Mouse (Mus musculus) hindbrain, embryonic 11.5 days (tissue): ENCODE measurements at regions not wholly inside any gene's neighbourhood (a gene's known extent, or its start where the extent isn't known, plus 50 kb on each side); places are given as distances from the start of the nearest gene placed in this dataset.

Experiments used
- ATAC-seq: fragments of 200-750 bp; cut with Nextera tagmentation; 2 replicates; pipeline ENCODE4 v1.8.0; 2017; ENCODE audit warnings: mild to moderate bottlenecking, moderate TSS enrichment, moderate library complexity; ENCODE audit not compliant: low FRiP score
- DNase-seq: peaks from one replicate; pipeline ENCODE4 v3.0.0-alpha.2; 2015; ENCODE audit warnings: low spot score
- H3K27ac ChIP-seq: fragments of 300-500 bp; sonication (generic); 2 replicates; pipeline ENCODE4 v1.5.1; 2014; ENCODE audit warnings: mild to moderate bottlenecking, low read depth, low read length
- H3K27me3 ChIP-seq: fragments of 300-500 bp; sonication (generic); 2 replicates; pipeline ENCODE4 v1.6.1; 2014; ENCODE audit warnings: mild to moderate bottlenecking, low read length, moderate library complexity, mixed read lengths; ENCODE audit not compliant: control insufficient read depth, insufficient read depth
- H3K36me3 ChIP-seq: fragments of 300-500 bp; sonication (generic); 2 replicates; pipeline ENCODE4 v1.6.1; 2014; ENCODE audit warnings: mild to moderate bottlenecking, low read length, moderate library complexity, mixed read lengths; ENCODE audit not compliant: control insufficient read depth, insufficient read depth
- H3K4me1 ChIP-seq: fragments of 300-500 bp; sonication (generic); replicated peaks from 2 replicates; pipeline ENCODE4 v1.6.1; 2014; ENCODE audit warnings: low read length, mixed read lengths; ENCODE audit not compliant: control insufficient read depth, insufficient read depth
- H3K4me2 ChIP-seq: fragments of 300-500 bp; sonication (generic); replicated peaks from 2 replicates; pipeline ENCODE4 v1.6.1; 2014; ENCODE audit warnings: mild to moderate bottlenecking, low read depth, low read length
- H3K4me3 ChIP-seq: fragments of 300-500 bp; sonication (generic); 2 replicates; pipeline ENCODE4 v1.5.1; 2014; ENCODE audit warnings: low read depth, low read length
- H3K9ac ChIP-seq: fragments of 300-500 bp; sonication (generic); 2 replicates; pipeline ENCODE4 v1.6.1; 2014; ENCODE audit warnings: low read depth, low read length
- H3K9me3 ChIP-seq: fragments of 300-500 bp; sonication (generic); 2 replicates; pipeline ENCODE4 v1.6.1; 2016; ENCODE audit warnings: low read length; ENCODE audit not compliant: control insufficient read depth
- WGBS: fragments of 180-500 bp; shearing (Covaris S2); extraction: QIAGEN DNeasy Blood & Tissue Kit; methylation state at CpG from one replicate; pipeline ENCODE4 v1.1.7; 2014; 5-methylcytosine and 5-hydroxymethylcytosine counted together

GRCm38 (mm10) chr11:24630403-24630900 is 552.6 kb downstream of the Bcl11a start:
- no peaks in the 10 kb centered on the region for H3K36me3 ChIP-seq
- H3K27ac ChIP-seq = no peak overlapping the region
- H3K4me1 ChIP-seq = no peaks in the 10 kb centered on the region
- H3K4me3 ChIP-seq = no peak overlapping the region
- 38% methylated on average over 1 of the region's 1 CpGs for WGBS
- H3K9me3 ChIP-seq = no peaks in the 10 kb centered on the region
- ATAC-seq (no peak), DNase-seq (no peak)
- H3K9ac ChIP-seq = no peak overlapping the region
- no peaks in the 10 kb centered on the region for H3K27me3 ChIP-seq
- no peak overlapping the region for H3K4me2 ChIP-seq

- WGBS = 91% methylated on average over 2 of the region's 2 CpGs
- Histone ChIP-seq H3K4me1 (no peaks in the 10 kb centered on the region), H3K9me3 (no peaks in the 10 kb centered on the region), H3K36me3 (no peaks in the 10 kb centered on the region), H3K27me3 (no peaks in the 10 kb centered on the region), H3K27ac (no peak overlapping the region), H3K4me2 (no peak overlapping the region), H3K9ac (no peak overlapping the region), H3K4me3 (no peak overlapping the region)
- DNase-seq = no peak
- ATAC-seq = no peak
These were observed 553.8 kb downstream of the Bcl11a start for GRCm38 (mm10) chr11:24631651-24632050.

- Histone ChIP-seq H3K9ac (no peak overlapping the region), H3K4me3 (no peak overlapping the region), H3K9me3 (no peaks in the 10 kb centered on the region), H3K27ac (no peak overlapping the region), H3K36me3 (no peaks in the 10 kb centered on the region), H3K4me2 (no peak overlapping the region), H3K4me1 (no peaks in the 10 kb centered on the region), H3K27me3 (no peaks in the 10 kb centered on the region)
- DNase-seq = no peak
- WGBS = 89% methylated on average over 4 of the region's 4 CpGs
- no peak for ATAC-seq
These were observed 558.9 kb downstream of the Bcl11a start for GRCm38 (mm10) chr11:24636716-24637115.

- WGBS = 73% methylated on average over 11 of the region's 11 CpGs
- H3K4me3 ChIP-seq = no peak overlapping the region
These were observed 565.7 kb downstream of the Bcl11a start for GRCm38 (mm10) chr11:24643439-24644109.

GRCm38 (mm10) chr11:24652852-24653251 is 575.0 kb downstream of the Bcl11a start:
- H3K27ac ChIP-seq = no peak overlapping the region

More at GRCm38 (mm10) chr11:24643439-24644109, 565.7 kb downstream of the Bcl11a start:
- Histone ChIP-seq H3K27me3 (no peaks in the 10 kb centered on the region), H3K36me3 (no peaks in the 10 kb centered on the region), H3K27ac (no peak overlapping the region), H3K9me3 (no peaks in the 10 kb centered on the region), H3K4me1 (no peaks in the 10 kb centered on the region), H3K4me2 (no peak overlapping the region), H3K9ac (no peak overlapping the region)
- ATAC-seq (no peak), DNase-seq (no peak)

GRCm38 (mm10) chr11:24664082-24664481 is 586.2 kb downstream of the Bcl11a start:
- Histone ChIP-seq H3K36me3 (no peaks in the 10 kb centered on the region), H3K4me2 (no peak overlapping the region), H3K9ac (no peak overlapping the region), H3K27me3 (no peaks in the 10 kb centered on the region), H3K4me1 (no peaks in the 10 kb centered on the region), H3K9me3 (no peaks in the 10 kb centered on the region), H3K4me3 (no peak overlapping the region), H3K27ac (no peak overlapping the region)
- ATAC-seq = no peak
- 96% methylated on average over 4 of the region's 4 CpGs for WGBS
- no peak for DNase-seq

More at GRCm38 (mm10) chr11:24652852-24653251, 575.0 kb downstream of the Bcl11a start:
- no peak for DNase-seq
- H3K27me3 ChIP-seq = no peaks in the 10 kb centered on the region
- no peaks in the 10 kb centered on the region for H3K9me3 ChIP-seq
- no peak overlapping the region for H3K9ac ChIP-seq
- H3K4me3 ChIP-seq = no peak overlapping the region
- no peak for ATAC-seq
- 76% methylated on average over 3 of the region's 3 CpGs for WGBS
- H3K36me3 ChIP-seq = no peaks in the 10 kb centered on the region
- no peaks in the 10 kb centered on the region for H3K4me1 ChIP-seq
- H3K4me2 ChIP-seq = no peak overlapping the region

GRCm38 (mm10) chr11:24665310-24665709 is 587.5 kb downstream of the Bcl11a start:
- H3K4me1 ChIP-seq = no peaks in the 10 kb centered on the region
- no peaks in the 10 kb centered on the region for H3K9me3 ChIP-seq
- H3K4me3 ChIP-seq = no peak overlapping the region
- H3K36me3 ChIP-seq = no peaks in the 10 kb centered on the region
- DNase-seq (no peak), ATAC-seq (no peak)
- 89% methylated on average over 2 of the region's 2 CpGs for WGBS
- no peak overlapping the region for H3K27ac ChIP-seq
- no peak overlapping the region for H3K4me2 ChIP-seq
- H3K9ac ChIP-seq = no peak overlapping the region
- no peaks in the 10 kb centered on the region for H3K27me3 ChIP-seq

GRCm38 (mm10) chr11:24671662-24672061 is 593.8 kb downstream of the Bcl11a start:
- no peak overlapping the region for H3K4me2 ChIP-seq
- H3K4me1 ChIP-seq = no peaks in the 10 kb centered on the region
- no peak overlapping the region for H3K27ac ChIP-seq
- no peak for DNase-seq
- H3K36me3 ChIP-seq = no peaks in the 10 kb centered on the region
- 95% methylated on average over 4 of the region's 4 CpGs for WGBS
- H3K27me3 ChIP-seq = no peaks in the 10 kb centered on the region
- no peak overlapping the region for H3K4me3 ChIP-seq
- H3K9ac ChIP-seq = no peak overlapping the region
- no peaks in the 10 kb centered on the region for H3K9me3 ChIP-seq
- ATAC-seq = no peak
